Mouse (Mus musculus) liver, embryonic 11.5 days (tissue): ENCODE measurements at regions not wholly inside any gene's neighbourhood (a gene's known extent, or its start where the extent isn't known, plus 50 kb on each side); places are given as distances from the start of the nearest gene placed in this dataset.

ENCODE experiments used
- ATAC-seq: fragments of 200-750 bp; cut with Nextera tagmentation; replicated peaks from 2 replicates; pipeline ENCODE4 v1.8.0; 2017; ENCODE audit warnings: moderate number of reproducible peaks, mild to moderate bottlenecking, moderate TSS enrichment, moderate library complexity; ENCODE audit not compliant: low FRiP score
- DNase-seq: peaks from one replicate; pipeline ENCODE4 v3.0.0-alpha.2; 2017; ENCODE audit warnings: low spot score
- H3K27ac ChIP-seq: fragments of 300-500 bp; sonication (generic); 2 replicates; pipeline ENCODE4 v1.5.1; 2014; ENCODE audit warnings: mild to moderate bottlenecking, low read depth, low read length, control low read depth
- H3K27me3 ChIP-seq: fragments of 300-500 bp; sonication (generic); replicated peaks from 2 replicates; pipeline ENCODE4 v1.6.1; 2014; ENCODE audit warnings: low read length, mixed read lengths; ENCODE audit not compliant: control insufficient read depth, insufficient read depth
- H3K36me3 ChIP-seq: fragments of 300-500 bp; sonication (generic); 2 replicates; pipeline ENCODE4 v1.6.1; 2014; ENCODE audit warnings: mild to moderate bottlenecking, low read length, moderate library complexity, mixed read lengths; ENCODE audit not compliant: control insufficient read depth, insufficient read depth
- H3K4me1 ChIP-seq: fragments of 300-500 bp; sonication (generic); replicated peaks from 2 replicates; pipeline ENCODE4 v1.6.1; 2014; ENCODE audit warnings: low read length, mixed read lengths; ENCODE audit not compliant: control insufficient read depth, insufficient read depth
- H3K4me2 ChIP-seq: fragments of 300-500 bp; sonication (generic); 2 replicates; pipeline ENCODE4 v1.6.1; 2014; ENCODE audit warnings: mild to moderate bottlenecking, control low read depth, moderate library complexity
- H3K4me3 ChIP-seq: fragments of 300-500 bp; sonication (generic); 2 replicates; pipeline ENCODE4 v1.5.1; 2014; ENCODE audit warnings: low read depth, low read length, control low read depth
- H3K9ac ChIP-seq: fragments of 300-500 bp; sonication (generic); 2 replicates; pipeline ENCODE4 v1.6.1; 2014; ENCODE audit warnings: low read depth, low read length, control low read depth
- H3K9me3 ChIP-seq: fragments of 300-500 bp; sonication (generic); 2 replicates; pipeline ENCODE4 v1.6.1; 2016; ENCODE audit warnings: low read length, inconsistent platforms, mixed read lengths; ENCODE audit not compliant: control insufficient read depth
- WGBS: fragments of 180-500 bp; shearing (Covaris S2); extraction: QIAGEN DNeasy Blood & Tissue Kit; methylation state at CpG from one replicate; pipeline ENCODE4 v1.1.7; 2014; 5-methylcytosine and 5-hydroxymethylcytosine counted together

GRCm38 (mm10) chr2:9468651-9469050 lies 412.4 kb upstream of the 4930412O13Rik start:
- ATAC-seq (no peak), DNase-seq (no peak)
- Histone ChIP-seq H3K27me3 (no peaks in the 10 kb centered on the region), H3K27ac (no peak overlapping the region), H3K4me3 (no peak overlapping the region), H3K9ac (no peak overlapping the region), H3K4me1 (no peaks in the 10 kb centered on the region), H3K36me3 (no peaks in the 10 kb centered on the region), H3K4me2 (no peak overlapping the region), H3K9me3 (no peaks in the 10 kb centered on the region)
- 80% methylated on average over 3 of the region's 3 CpGs for WGBS

GRCm38 (mm10) chr2:9481678-9482345 lies 399.2 kb upstream of the 4930412O13Rik start:
- Histone ChIP-seq H3K27me3 (no peaks in the 10 kb centered on the region), H3K4me1 (no peaks in the 10 kb centered on the region), H3K9ac (no peak overlapping the region), H3K4me3 (no peak overlapping the region), H3K9me3 (no peaks in the 10 kb centered on the region), H3K27ac (no peak overlapping the region), H3K4me2 (no peak overlapping the region), H3K36me3 (no peaks in the 10 kb centered on the region)
- ATAC-seq = no peak
- 66% methylated on average over 7 of the region's 7 CpGs for WGBS
- DNase-seq = no peak

GRCm38 (mm10) chr2:9487381-9487914 lies 393.6 kb upstream of the 4930412O13Rik start:
- Histone ChIP-seq H3K27me3 (no peaks in the 10 kb centered on the region), H3K4me2 (no peak overlapping the region), H3K9ac (no peak overlapping the region), H3K4me1 (no peaks in the 10 kb centered on the region), H3K4me3 (no peak overlapping the region), H3K9me3 (no peaks in the 10 kb centered on the region), H3K27ac (no peak overlapping the region), H3K36me3 (no peaks in the 10 kb centered on the region)
- no peak for ATAC-seq
- DNase-seq = no peak
- WGBS = 79% methylated on average over 7 of the region's 7 CpGs

- no peaks in the 10 kb centered on the region for H3K27me3 ChIP-seq
- H3K9me3 ChIP-seq = no peaks in the 10 kb centered on the region
- no peak overlapping the region for H3K4me3 ChIP-seq
- no peak overlapping the region for H3K27ac ChIP-seq
- no peak; the same call in 1 of the 2 replicates for ATAC-seq
- H3K4me1 ChIP-seq = no peaks in the 10 kb centered on the region
- WGBS = 48% methylated on average over 6 of the region's 6 CpGs
- H3K36me3 ChIP-seq = no peaks in the 10 kb centered on the region
- no peak overlapping the region for H3K9ac ChIP-seq
- no peak overlapping the region for H3K4me2 ChIP-seq
- no peak for DNase-seq
These were observed 387.4 kb upstream of the 4930412O13Rik start for GRCm38 (mm10) chr2:9493606-9494145.

- WGBS = 76% methylated on average over 1 of the region's 1 CpGs
- Histone ChIP-seq H3K27ac (no peak overlapping the region), H3K4me2 (no peak overlapping the region), H3K4me1 (no peaks in the 10 kb centered on the region), H3K9ac (no peak overlapping the region), H3K9me3 (no peaks in the 10 kb centered on the region), H3K4me3 (no peak overlapping the region), H3K27me3 (no peaks in the 10 kb centered on the region), H3K36me3 (no peaks in the 10 kb centered on the region)
- ATAC-seq = no peak
- no peak for DNase-seq
These were observed 361.0 kb upstream of the 4930412O13Rik start for GRCm38 (mm10) chr2:9520045-9520444.

- H3K9ac ChIP-seq = no peak overlapping the region
- no peak for ATAC-seq
- H3K27ac ChIP-seq = no peak overlapping the region
- H3K4me2 ChIP-seq = no peak overlapping the region
- no peaks in the 10 kb centered on the region for H3K27me3 ChIP-seq
- no peaks in the 10 kb centered on the region for H3K9me3 ChIP-seq
- DNase-seq = no peak
- no peak overlapping the region for H3K4me3 ChIP-seq
- no peaks in the 10 kb centered on the region for H3K4me1 ChIP-seq
- no peaks in the 10 kb centered on the region for H3K36me3 ChIP-seq
- 81% methylated on average over 3 of the region's 3 CpGs for WGBS
These were observed 355.1 kb upstream of the 4930412O13Rik start for GRCm38 (mm10) chr2:9525910-9526309.

- Histone ChIP-seq H3K4me2 (no peak overlapping the region), H3K36me3 (no peaks in the 10 kb centered on the region), H3K9ac (no peak overlapping the region), H3K27ac (no peak overlapping the region), H3K4me3 (no peak overlapping the region), H3K27me3 (no peaks in the 10 kb centered on the region), H3K9me3 (no peaks in the 10 kb centered on the region), H3K4me1 (no peaks in the 10 kb centered on the region)
- WGBS = 83% methylated on average over 2 of the region's 2 CpGs
- ATAC-seq (no peak), DNase-seq (no peak)
These were observed 345.9 kb upstream of the 4930412O13Rik start for GRCm38 (mm10) chr2:9535141-9535658.

GRCm38 (mm10) chr2:9547771-9548590 lies 333.1 kb upstream of the 4930412O13Rik start:
- Histone ChIP-seq H3K9me3 (no peaks in the 10 kb centered on the region), H3K4me2 (no peak overlapping the region), H3K27ac (no peak overlapping the region), H3K4me1 (no peaks in the 10 kb centered on the region), H3K36me3 (no peaks in the 10 kb centered on the region), H3K9ac (no peak overlapping the region), H3K27me3 (no peaks in the 10 kb centered on the region), H3K4me3 (no peak overlapping the region)
- DNase-seq (no peak), ATAC-seq (no peak)
- WGBS = 77% methylated on average over 10 of the region's 10 CpGs
